Mouse (Mus musculus) C2C12 (cell line): ENCODE data around the gene Podnl1. TPM values are rescaled to one million over a fixed set of nuclear protein-coding genes. Genes with fewer than 3 reads are reported as not detected.
A peak's percentile ranks its signal among the peaks of the same experiment; 100 is the strongest.

ENCODE experiments used
- H3K27me3 ChIP-seq: one replicate; pipeline ENCODE4 v1.6.1; 2011; ENCODE audit not compliant: control insufficient read depth, insufficient read depth, insufficient read length
- H3K36me3 ChIP-seq: one replicate; pipeline ENCODE4 v1.6.1; 2011; ENCODE audit not compliant: control insufficient read depth, insufficient read depth
- H3K4me3 ChIP-seq: one replicate; pipeline ENCODE4 v1.5.1; 2011; ENCODE audit warnings: mild to moderate bottlenecking, control low read depth; ENCODE audit not compliant: poor library complexity, insufficient read depth, severe bottlenecking
- H3K79me2 ChIP-seq: one replicate; pipeline ENCODE4 v1.6.1; 2011; ENCODE audit not compliant: control insufficient read depth, insufficient read depth
- H3K79me3 ChIP-seq: one replicate; pipeline ENCODE4 v1.6.1; 2011; ENCODE audit warnings: low read depth, control low read depth
- H3ac ChIP-seq: one replicate; pipeline ENCODE3; 2011; ENCODE audit warnings: low read depth; ENCODE audit not compliant: control insufficient read depth, insufficient read length
- CEBPB ChIP-seq: IDR thresholded peaks from one replicate; pipeline ENCODE4 v1.6.1; 2011; ENCODE audit warnings: low read depth, mild to moderate bottlenecking, control low read depth, moderate library complexity
- CTCF ChIP-seq: IDR thresholded peaks from one replicate; pipeline ENCODE4 v1.5.1; 2011; ENCODE audit not compliant: control insufficient read depth, insufficient read depth, insufficient read length
- FOSL1 ChIP-seq: IDR thresholded peaks from one replicate; pipeline ENCODE4 v1.8.0; 2011; ENCODE audit warnings: mild to moderate bottlenecking, low read length; ENCODE audit not compliant: poor library complexity, insufficient read depth, severe bottlenecking
- MAX ChIP-seq: IDR thresholded peaks from one replicate; pipeline ENCODE4 v1.6.1; 2011; ENCODE audit warnings: mild to moderate bottlenecking, control low read depth
- MYOD1 ChIP-seq: IDR thresholded peaks from one replicate; pipeline ENCODE4 v1.6.1; 2011; ENCODE audit warnings: low read depth; ENCODE audit not compliant: control insufficient read depth, insufficient read length
- MYOG ChIP-seq: IDR thresholded peaks from one replicate; pipeline ENCODE4 v1.6.1; 2011; ENCODE audit not compliant: control insufficient read depth, insufficient read length; ENCODE audit errors: extremely low read depth
- USF1 ChIP-seq: IDR thresholded peaks from one replicate; pipeline ENCODE4 v1.6.1; 2011; ENCODE audit warnings: low read depth, mild to moderate bottlenecking, control low read depth, moderate library complexity
- microRNA-seq: library from miRNA; unstranded; fragments of <30 nt; microRNA quantifications from one replicate; pipeline ENCODE4, GENCODE M21; 2019; ENCODE audit warnings: borderline microRNAs expressed
- polyA plus RNA-seq: library from polyadenylated mRNA; unstranded; fragments of >200 nt; fragmentation: generic; extraction: Trizol; gene quantifications from one replicate; pipeline ENCODE4 v1.2.1, GENCODE M21; 2012; ENCODE audit warnings: missing spikeins

The Podnl1 gene
- polyA plus RNA-seq, 1 experiment = 10.3 TPM

DNA sequence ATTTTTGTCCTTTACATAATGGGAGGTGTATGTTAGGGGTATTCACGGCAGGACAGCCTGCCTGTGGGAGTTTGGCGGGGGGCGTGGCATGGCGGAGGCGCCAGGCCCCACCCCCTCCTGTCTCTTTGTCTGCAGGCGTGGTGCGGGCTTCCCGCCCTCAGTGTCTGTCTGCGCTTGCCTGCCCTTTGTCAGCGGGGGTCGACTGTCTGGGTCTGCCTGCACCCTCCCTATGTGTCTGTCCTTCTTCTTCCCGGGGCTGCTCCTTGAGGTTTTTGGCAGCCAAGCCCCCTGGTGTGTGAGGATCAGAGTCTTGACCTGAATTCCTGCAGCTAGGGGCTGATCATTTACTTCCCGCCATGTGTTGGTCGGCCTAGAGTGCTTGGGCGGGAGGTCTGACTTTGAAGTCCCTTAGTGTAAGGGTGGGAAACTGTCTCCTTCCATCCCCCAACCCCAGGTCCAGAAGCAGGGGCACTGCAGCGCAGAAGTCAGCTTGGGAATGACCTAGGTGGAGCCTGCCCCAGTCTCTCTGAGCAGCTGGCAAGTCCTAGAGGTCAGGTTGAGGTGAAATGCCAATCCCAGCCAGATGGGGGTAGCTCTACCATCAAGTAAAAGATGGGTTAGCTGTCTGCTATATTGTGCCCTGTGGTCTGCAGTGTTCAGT is 54.9 kb downstream of the Podnl1 start:
- H3K79me3 ChIP-seq = no peaks in the 10 kb centered on the region
- TF ChIP-seq MYOD1 = no peak
- no peak for TF ChIP-seq MYOG
- no peak for TF ChIP-seq CEBPB
- no peak for TF ChIP-seq USF1
- no peak for TF ChIP-seq FOSL1
- TF ChIP-seq MAX = no peak
- TF ChIP-seq CTCF = no peak
- H3K79me2 ChIP-seq = peaks cover 13% of the 10 kb centered on the region
- H3ac ChIP-seq = no peak overlapping the region
- no peaks in the 10 kb centered on the region for H3K36me3 ChIP-seq
- no peaks in the 10 kb centered on the region for H3K27me3 ChIP-seq
- H3K4me3 ChIP-seq = no peak overlapping the region

Small RNA genes lying within 50 kb of the gene (microRNA-seq; reads per million reads assigned to microRNA genes)
- not detected for gene Gm25110
- 1,387 reads per million, percentile 88 among the genes with 10 or more reads in this experiment for gene Mir181c
- gene Mir181d = 1,306 reads per million, percentile 87 among the genes with 10 or more reads in this experiment
- gene Mir709 = not detected

Other genes with a start within 250 kb of the Podnl1 start
- 16.6 TPM for gene Adgrl1, start 225.9 kb upstream of the Podnl1 start, polyA plus RNA-seq
- 0.08 TPM for gene Gm10644, start 170.8 kb upstream of the Podnl1 start, polyA plus RNA-seq
- gene Asf1b, start 170.5 kb upstream of the Podnl1 start, polyA plus RNA-seq = 140 TPM
- gene Prkaca, start 153.0 kb upstream of the Podnl1 start, polyA plus RNA-seq = 75.1 TPM
- 69.7 TPM for gene Samd1, start 128.3 kb upstream of the Podnl1 start, polyA plus RNA-seq
- gene 1700067K01Rik, start 124.5 kb upstream of the Podnl1 start, polyA plus RNA-seq = 0.12 TPM
- 1.5 TPM for gene 2210011C24Rik, start 113.8 kb upstream of the Podnl1 start, polyA plus RNA-seq
- gene Palm3, start 104.5 kb upstream of the Podnl1 start, polyA plus RNA-seq = 3.5 TPM
- gene Il27ra, start 83.4 kb upstream of the Podnl1 start, polyA plus RNA-seq = 0.49 TPM
- not detected for gene Rln3, start 81.0 kb upstream of the Podnl1 start, polyA plus RNA-seq
- 0.49 TPM for gene Gm10643, start 60.9 kb upstream of the Podnl1 start, polyA plus RNA-seq
- gene Rfx1, start 59.2 kb upstream of the Podnl1 start, polyA plus RNA-seq = 9.8 TPM
- 45.2 TPM for gene Dcaf15, start 21.2 kb upstream of the Podnl1 start, polyA plus RNA-seq
- gene Cc2d1a, start 21.9 kb downstream of the Podnl1 start, polyA plus RNA-seq = 25.2 TPM
- gene 4930432K21Rik, start 22.0 kb downstream of the Podnl1 start, polyA plus RNA-seq = 0.61 TPM
- gene Nanos3, start 59.2 kb downstream of the Podnl1 start, polyA plus RNA-seq = 1.1 TPM
- gene Zswim4, start 111.1 kb downstream of the Podnl1 start, polyA plus RNA-seq = 10.1 TPM
- 281 TPM for gene D8Ertd738e, start 123.7 kb downstream of the Podnl1 start, polyA plus RNA-seq
- gene Mri1, start 131.3 kb downstream of the Podnl1 start, polyA plus RNA-seq = 23.2 TPM
- gene Ccdc130, start 144.4 kb downstream of the Podnl1 start, polyA plus RNA-seq = 16.1 TPM